ENCODE assay signal across 8 mouse cellular contexts in the genomic region with DNA sequence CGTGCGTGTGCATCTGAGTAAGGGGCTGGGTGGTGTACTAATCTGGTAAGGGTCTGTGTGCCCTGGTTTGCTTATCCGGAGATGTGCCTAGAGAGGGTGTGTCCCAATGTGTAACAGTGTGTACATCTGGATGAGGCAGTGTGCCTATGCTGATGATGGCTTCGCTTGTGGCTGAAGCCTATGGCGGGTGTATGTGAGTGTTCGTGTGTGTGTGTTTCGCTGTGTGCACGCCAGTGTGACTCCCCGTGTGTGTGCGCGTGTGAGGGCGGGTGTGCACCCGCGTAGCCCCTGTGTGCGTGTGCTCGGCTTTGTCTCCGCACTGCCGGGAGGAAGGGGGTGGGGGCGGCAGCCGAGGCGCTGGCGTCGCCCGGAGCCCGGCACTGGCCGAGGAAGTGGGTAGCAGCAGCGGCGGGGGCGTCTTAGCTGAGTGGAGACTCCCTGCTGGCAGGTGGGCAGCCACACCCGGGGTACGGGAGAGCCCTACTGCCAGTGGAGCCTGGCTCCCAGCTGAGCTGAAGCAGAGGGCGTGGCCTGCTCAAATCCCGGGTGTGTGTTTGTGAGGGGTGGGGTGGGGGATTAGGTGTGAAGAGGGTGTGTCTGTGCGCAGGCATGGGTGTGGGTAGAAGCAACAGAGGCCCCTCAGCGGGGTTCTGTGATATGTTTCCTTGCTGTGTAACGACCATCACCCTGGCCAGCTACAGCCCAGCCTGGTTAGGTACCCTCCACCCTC. TPM values are rescaled to one million over a fixed set of nuclear protein-coding genes. Genes with fewer than 3 reads are reported as not detected.
DNase-seq lines count a peak whose midpoint lies in the region; ATAC-seq lines count a peak whose summit lies in the region.

No protein-coding gene starts in this region.

- no peak overlapping the region for H3K27ac ChIP-seq in heart, embryonic 11.5 days (ENCODE audit: low read depth, low read length)
- H3K27ac ChIP-seq in forebrain, embryonic 15.5 days (replicated peaks), result peak overlapping the region; percentile 90
- H3K27ac ChIP-seq in kidney, embryonic 14.5 days (ENCODE audit: low read depth, low read length), result no peak overlapping the region
- no peak overlapping the region for H3K27ac ChIP-seq in liver, embryonic 16.5 days (ENCODE audit: low read length)
- H3K27ac ChIP-seq in neural tube, embryonic 11.5 days (ENCODE audit: low read depth, low read length), result no peak overlapping the region

- H3K9ac ChIP-seq in heart, embryonic 11.5 days (ENCODE audit: low read depth, low read length), result peak overlapping the region; percentile 76
- peak overlapping the region; percentile 78 for H3K9ac ChIP-seq in forebrain, embryonic 15.5 days (replicated peaks)
- peak overlapping the region; percentile 64 for H3K9ac ChIP-seq in kidney, embryonic 14.5 days (ENCODE audit: low read depth, low read length)
- H3K9ac ChIP-seq in liver, embryonic 16.5 days (ENCODE audit: low read depth, low read length), result no peak overlapping the region; the same call in 1 of the 2 replicates
- peak overlapping the region; percentile 68 for H3K9ac ChIP-seq in neural tube, embryonic 11.5 days (ENCODE audit: low read length)

- ATAC-seq in heart, embryonic 11.5 days (replicated peaks; ENCODE audit: insufficient number of reproducible peaks, low FRiP score, low TSS enrichment), result peak; percentile 44; the same call in 1 of the 2 replicates
- peak; percentile 82 for ATAC-seq in forebrain, embryonic 15.5 days (replicated peaks)
- peak; percentile 72 for ATAC-seq in kidney, embryonic 14.5 days (ENCODE audit: low FRiP score, low TSS enrichment)
- ATAC-seq in liver, embryonic 16.5 days (ENCODE audit: low read depth), result peak; percentile 27; the same call in 1 of the 2 replicates
- peak; percentile 75 for ATAC-seq in neural tube, embryonic 11.5 days (ENCODE audit: insufficient read depth, low FRiP score, low TSS enrichment)

- under 1% methylated on average over 36 of the region's 36 CpGs for WGBS in heart, embryonic 11.5 days (ENCODE audit: insufficient replicate concordance)
- under 1% methylated on average over 36 of the region's 36 CpGs for WGBS in forebrain, embryonic 15.5 days
- under 1% methylated on average over 36 of the region's 36 CpGs for WGBS in kidney, embryonic 14.5 days
- under 1% methylated on average over 35 of the region's 36 CpGs for WGBS in liver, embryonic 16.5 days (ENCODE audit: insufficient replicate concordance)
- WGBS in neural tube, embryonic 11.5 days, result under 1% methylated on average over 36 of the region's 36 CpGs

- H3K4me3 ChIP-seq in heart, embryonic 11.5 days (ENCODE audit: low read depth, low read length), result peak overlapping the region; percentile 68
- H3K4me3 ChIP-seq in forebrain, embryonic 15.5 days, result peak overlapping the region; percentile 80
- H3K4me3 ChIP-seq in kidney, embryonic 14.5 days (ENCODE audit: low read length), result peak overlapping the region; percentile 64
- peak overlapping the region; percentile 55 for H3K4me3 ChIP-seq in liver, embryonic 16.5 days (ENCODE audit: low read depth, low read length)
- peak overlapping the region; percentile 61 for H3K4me3 ChIP-seq in neural tube, embryonic 11.5 days (ENCODE audit: low read depth, low read length)

- H3K4me2 ChIP-seq in heart, embryonic 11.5 days, result peak overlapping the region; percentile 99
- peak overlapping the region; percentile 80 for H3K4me2 ChIP-seq in forebrain, embryonic 15.5 days (replicated peaks)
- H3K4me2 ChIP-seq in kidney, embryonic 14.5 days (replicated peaks; ENCODE audit: low read depth, low read length), result peak overlapping the region; percentile 100
- H3K4me2 ChIP-seq in liver, embryonic 16.5 days (ENCODE audit: low read depth, low read length), result peak overlapping the region; percentile 67
- H3K4me2 ChIP-seq in neural tube, embryonic 11.5 days (ENCODE audit: low read depth), result peak overlapping the region; percentile 94

- no peaks in the 10 kb centered on the region for H3K36me3 ChIP-seq in heart, embryonic 11.5 days (ENCODE audit: control insufficient read depth, insufficient read depth, low read length)
- no peaks in the 10 kb centered on the region for H3K36me3 ChIP-seq in forebrain, embryonic 15.5 days
- no peaks in the 10 kb centered on the region for H3K36me3 ChIP-seq in kidney, embryonic 14.5 days (ENCODE audit: control insufficient read depth, insufficient read depth, low read length)
- no peaks in the 10 kb centered on the region for H3K36me3 ChIP-seq in liver, embryonic 16.5 days (ENCODE audit: control insufficient read depth, insufficient read depth)
- H3K36me3 ChIP-seq in neural tube, embryonic 11.5 days (ENCODE audit: control insufficient read depth, insufficient read depth, low read length), result no peaks in the 10 kb centered on the region

- no peaks in the 10 kb centered on the region for H3K9me3 ChIP-seq in heart, embryonic 11.5 days (replicated peaks; ENCODE audit: control insufficient read depth, low read length)
- no peaks in the 10 kb centered on the region for H3K9me3 ChIP-seq in forebrain, embryonic 15.5 days
- H3K9me3 ChIP-seq in kidney, embryonic 14.5 days (ENCODE audit: control insufficient read depth, low read length), result no peaks in the 10 kb centered on the region
- H3K9me3 ChIP-seq in liver, embryonic 16.5 days (replicated peaks; ENCODE audit: control insufficient read depth, low read length), result no peaks in the 10 kb centered on the region
- H3K9me3 ChIP-seq in neural tube, embryonic 11.5 days (ENCODE audit: control insufficient read depth, low read length), result no peaks in the 10 kb centered on the region

- no peak for DNase-seq in heart, adult 9 months (ENCODE audit: low spot score in 2 of 2)
- peak; percentile 55 for DNase-seq in adrenal gland, postnatal 36 days
- DNase-seq in neural tube, embryonic 11.5 days (ENCODE audit: low spot score), result peak; percentile 51
- peak; percentile 59 for DNase-seq in thymus, postnatal 25 days

- peaks cover 50% of the 10 kb centered on the region for H3K27me3 ChIP-seq in heart, embryonic 11.5 days (ENCODE audit: control insufficient read depth, insufficient read depth, low read length)
- H3K27me3 ChIP-seq in forebrain, embryonic 15.5 days, result no peaks in the 10 kb centered on the region; the same call in 1 of the 2 replicates
- peaks cover 38% of the 10 kb centered on the region for H3K27me3 ChIP-seq in kidney, embryonic 14.5 days (ENCODE audit: control insufficient read depth, insufficient read depth, low read length)
- H3K27me3 ChIP-seq in liver, embryonic 16.5 days (ENCODE audit: control insufficient read depth, insufficient read depth, low read depth, low read length), result peaks cover 48% of the 10 kb centered on the region
- peaks cover 42% of the 10 kb centered on the region for H3K27me3 ChIP-seq in neural tube, embryonic 11.5 days (ENCODE audit: control insufficient read depth, insufficient read depth, low read length)

- peaks cover 21% of the 10 kb centered on the region for H3K4me1 ChIP-seq in heart, embryonic 11.5 days (ENCODE audit: control insufficient read depth, insufficient read depth, low read length)
- peaks cover 5% of the 10 kb centered on the region; the same call in 1 of the 2 replicates for H3K4me1 ChIP-seq in forebrain, embryonic 15.5 days
- H3K4me1 ChIP-seq in kidney, embryonic 14.5 days (ENCODE audit: control insufficient read depth, insufficient read depth, low read length), result peaks cover 13% of the 10 kb centered on the region
- H3K4me1 ChIP-seq in liver, embryonic 16.5 days (ENCODE audit: control insufficient read depth, low read depth, low read length), result peaks cover 3% of the 10 kb centered on the region; the same call in 1 of the 2 replicates
- H3K4me1 ChIP-seq in neural tube, embryonic 11.5 days (ENCODE audit: control insufficient read depth, insufficient read depth, low read length), result no peaks in the 10 kb centered on the region

RNA-seq across cellular contexts. Expression of a gene that starts 0.8 kb away (rescaled TPM):
- polyA plus RNA-seq in heart, embryonic 11.5 days (2014; fragmentation: Nextera tagmentation; extraction: Ambion mirVana), result 1.6 and 2.3 TPM in 2 replicates
- 10 to 100 TPM; 49.7 to 67.5 TPM for total RNA-seq in adrenal gland, postnatal 36 days (2021)
- polyA plus RNA-seq in forebrain, embryonic 15.5 days (2015; fragmentation: Nextera tagmentation; extraction: Ambion mirVana), result 11.2 and 11.4 TPM in 2 replicates
- polyA plus RNA-seq in kidney, embryonic 14.5 days (2014; fragmentation: Nextera tagmentation; extraction: Ambion mirVana), result 2.5 and 3.1 TPM in 2 replicates
- polyA plus RNA-seq in liver, embryonic 16.5 days (2015; fragmentation: Nextera tagmentation; extraction: Ambion mirVana), result 0.49 and 0.67 TPM in 2 replicates
- 3.9 and 4.4 TPM in 2 replicates for polyA plus RNA-seq in neural tube, embryonic 11.5 days (2014; fragmentation: Nextera tagmentation; extraction: Ambion mirVana)

Comparison
In these comparisons a context has a peak if more than half of its experiments do, and no peak if none do; other contexts are left out.
1. ATAC-seq: peak in every context shown above with its lines; median percentile 82 in forebrain, embryonic 15.5 days; 75 in neural tube, embryonic 11.5 days; 72 in kidney, embryonic 14.5 days; 44 in heart, embryonic 11.5 days; 27 in liver, embryonic 16.5 days.
2. DNase-seq: peak in adrenal gland, postnatal 36 days (2 of 2), neural tube, embryonic 11.5 days (single experiment) and thymus, postnatal 25 days (single experiment); none in heart, adult 9 months (0 of 2).
3. Peak in every context shown above with its lines, with median percentiles within 50 percentile points of each other: H3K4me2 ChIP-seq and H3K4me3 ChIP-seq.